Mouse (Mus musculus) kidney, embryonic 16.5 days (tissue): ENCODE data around the gene Socs2. TPM values are rescaled to one million over a fixed set of nuclear protein-coding genes. Genes with fewer than 3 reads are reported as not detected.
A peak's percentile ranks its signal among the peaks of the same experiment; 100 is the strongest.

Source experiments
- ATAC-seq: fragments of 200-750 bp; cut with Nextera tagmentation; 2 replicates; pipeline ENCODE4 v1.8.0; 2017; ENCODE audit warnings: moderate TSS enrichment; ENCODE audit not compliant: low FRiP score, low TSS enrichment
- H3K27ac ChIP-seq: fragments of 300-500 bp; sonication (generic); 2 replicates; pipeline ENCODE4 v1.5.1; 2014; ENCODE audit warnings: low read length
- H3K27me3 ChIP-seq: fragments of 300-500 bp; sonication (generic); 2 replicates; pipeline ENCODE4 v1.6.1; 2014; ENCODE audit warnings: low read length, control low read depth, mixed read lengths; ENCODE audit not compliant: insufficient read depth
- H3K36me3 ChIP-seq: fragments of 300-500 bp; sonication (generic); 2 replicates; pipeline ENCODE4 v1.6.1; 2014; ENCODE audit warnings: low read length, control low read depth, mixed read lengths; ENCODE audit not compliant: insufficient read depth
- H3K4me1 ChIP-seq: fragments of 300-500 bp; sonication (generic); 2 replicates; pipeline ENCODE4 v1.6.1; 2014; ENCODE audit warnings: low read length, control low read depth, mixed read lengths; ENCODE audit not compliant: insufficient read depth
- H3K4me2 ChIP-seq: fragments of 300-500 bp; sonication (generic); replicated peaks from 2 replicates; pipeline ENCODE4 v1.6.1; 2014; ENCODE audit warnings: low read depth, low read length
- H3K4me3 ChIP-seq: fragments of 300-500 bp; sonication (generic); 2 replicates; pipeline ENCODE4 v1.5.1; 2014; ENCODE audit warnings: mild to moderate bottlenecking, low read length
- H3K9ac ChIP-seq: fragments of 300-500 bp; sonication (generic); replicated peaks from 2 replicates; pipeline ENCODE4 v1.6.1; 2014; ENCODE audit warnings: low read length
- H3K9me3 ChIP-seq: fragments of 300-500 bp; sonication (generic); 2 replicates; pipeline ENCODE4 v1.6.1; 2016; ENCODE audit warnings: low read length, control low read depth
- WGBS: fragments of 180-500 bp; shearing (Covaris S2); extraction: QIAGEN DNeasy Blood & Tissue Kit; methylation state at CpG from one replicate; pipeline ENCODE4 v1.1.7; 2014; 5-methylcytosine and 5-hydroxymethylcytosine counted together
- polyA plus RNA-seq: library from polyadenylated mRNA; unstranded; fragments of >200 nt; fragmentation: Nextera tagmentation; extraction: Ambion mirVana; gene quantifications from 2 replicates; pipeline ENCODE4 v1.2.1, GENCODE M21; 2015

Gene Socs2
- polyA plus RNA-seq: 23.9 and 27.2 TPM in 2 replicates

GRCm38 (mm10) chr10:95416685-95417495, at the start of gene Socs2:
TSS of gene Socs2 (minus strand) at chr10:95417180.
- Histone ChIP-seq H3K9ac (peak within 1 kb of the TSS; percentile 81), H3K4me2 (peak within 1 kb of the TSS; percentile 97), H3K27me3 (peaks cover 25% of the 10 kb centered on the region), H3K36me3 (no peaks in the 10 kb centered on the region), H3K4me1 (peaks cover 16% of the 10 kb centered on the region), H3K4me3 (peak within 1 kb of the TSS; percentile 76), H3K27ac (peak within 1 kb of the TSS; percentile 83), H3K9me3 (no peaks in the 10 kb centered on the region)
- WGBS: under 1% methylated on average over 66 of the region's 66 CpGs
- ATAC-seq: peak; percentile 85

- no peak overlapping the region for H3K27ac ChIP-seq
- H3K36me3 ChIP-seq: no peaks in the 10 kb centered on the region
- no peak overlapping the region for H3K4me2 ChIP-seq
- 25% methylated on average over 4 of the region's 4 CpGs for WGBS
- no peaks in the 10 kb centered on the region for H3K9me3 ChIP-seq
- H3K27me3 ChIP-seq: no peaks in the 10 kb centered on the region
- no peaks in the 10 kb centered on the region for H3K4me1 ChIP-seq
- ATAC-seq: no peak
- H3K4me3 ChIP-seq: no peak overlapping the region
- no peak overlapping the region for H3K9ac ChIP-seq
These were observed 48.5 kb upstream of the Socs2 start for GRCm38 (mm10) chr10:95465485-95465896.

- WGBS: 79% methylated on average over 6 of the region's 6 CpGs
- no peak overlapping the region for H3K4me3 ChIP-seq
- no peak overlapping the region for H3K27ac ChIP-seq
- H3K27me3 ChIP-seq: no peaks in the 10 kb centered on the region
- H3K9ac ChIP-seq: no peak overlapping the region
- H3K36me3 ChIP-seq: no peaks in the 10 kb centered on the region
- H3K9me3 ChIP-seq: no peaks in the 10 kb centered on the region
- no peaks in the 10 kb centered on the region for H3K4me1 ChIP-seq
- no peak for ATAC-seq
- no peak overlapping the region for H3K4me2 ChIP-seq
These were observed 47.5 kb upstream of the Socs2 start for GRCm38 (mm10) chr10:95464527-95464926.

GRCm38 (mm10) chr10:95462231-95462630, 45.3 kb upstream of the Socs2 start:
- no peak overlapping the region for H3K27ac ChIP-seq
- no peaks in the 10 kb centered on the region for H3K36me3 ChIP-seq
- ATAC-seq: no peak
- no peaks in the 10 kb centered on the region for H3K27me3 ChIP-seq
- no peak overlapping the region for H3K4me3 ChIP-seq
- H3K4me1 ChIP-seq: no peaks in the 10 kb centered on the region
- H3K4me2 ChIP-seq: no peak overlapping the region
- no peaks in the 10 kb centered on the region for H3K9me3 ChIP-seq
- H3K9ac ChIP-seq: no peak overlapping the region
- WGBS: 85% methylated on average over 1 of the region's 1 CpGs

- H3K9me3 ChIP-seq: no peaks in the 10 kb centered on the region
These were observed 44.1 kb upstream of the Socs2 start for GRCm38 (mm10) chr10:95461053-95461553.

GRCm38 (mm10) chr10:95458050-95458806, 41.2 kb upstream of the Socs2 start:
- Histone ChIP-seq H3K36me3 (no peaks in the 10 kb centered on the region), H3K9me3 (no peaks in the 10 kb centered on the region), H3K27ac (no peak overlapping the region), H3K9ac (no peak overlapping the region), H3K27me3 (no peaks in the 10 kb centered on the region), H3K4me1 (no peaks in the 10 kb centered on the region), H3K4me2 (no peak overlapping the region), H3K4me3 (no peak overlapping the region)
- WGBS: 83% methylated on average over 9 of the region's 9 CpGs
- ATAC-seq: no peak

More at GRCm38 (mm10) chr10:95461053-95461553, 44.1 kb upstream of the Socs2 start:
- Histone ChIP-seq H3K9ac (no peak overlapping the region), H3K4me2 (no peak overlapping the region), H3K36me3 (no peaks in the 10 kb centered on the region), H3K27ac (no peak overlapping the region), H3K4me1 (no peaks in the 10 kb centered on the region), H3K27me3 (no peaks in the 10 kb centered on the region), H3K4me3 (no peak overlapping the region)
- ATAC-seq: no peak
- 68% methylated on average over 4 of the region's 4 CpGs for WGBS

GRCm38 (mm10) chr10:95457367-95458049, 40.5 kb upstream of the Socs2 start:
- Histone ChIP-seq H3K9ac (no peak overlapping the region), H3K27ac (no peak overlapping the region), H3K27me3 (no peaks in the 10 kb centered on the region), H3K36me3 (no peaks in the 10 kb centered on the region), H3K4me2 (no peak overlapping the region), H3K4me1 (no peaks in the 10 kb centered on the region), H3K9me3 (no peaks in the 10 kb centered on the region), H3K4me3 (no peak overlapping the region)
- ATAC-seq: no peak
- 77% methylated on average over 8 of the region's 8 CpGs for WGBS

GRCm38 (mm10) chr10:95456103-95456502, 39.1 kb upstream of the Socs2 start:
- Histone ChIP-seq H3K9ac (no peak overlapping the region), H3K4me1 (no peaks in the 10 kb centered on the region), H3K36me3 (no peaks in the 10 kb centered on the region), H3K4me2 (no peak overlapping the region), H3K4me3 (no peak overlapping the region), H3K27ac (no peak overlapping the region), H3K27me3 (no peaks in the 10 kb centered on the region), H3K9me3 (no peaks in the 10 kb centered on the region)
- WGBS: 69% methylated on average over 2 of the region's 2 CpGs
- ATAC-seq: no peak

- Histone ChIP-seq H3K27ac (no peak overlapping the region), H3K4me2 (no peak overlapping the region), H3K27me3 (no peaks in the 10 kb centered on the region), H3K4me1 (no peaks in the 10 kb centered on the region), H3K4me3 (no peak overlapping the region), H3K9ac (no peak overlapping the region), H3K9me3 (no peaks in the 10 kb centered on the region), H3K36me3 (no peaks in the 10 kb centered on the region)
- 90% methylated on average over 5 of the region's 5 CpGs for WGBS
- no peak for ATAC-seq
These were observed 36.3 kb upstream of the Socs2 start for GRCm38 (mm10) chr10:95453282-95453681.
